Mouse (Mus musculus): ENCODE results near the gene Dpy19l1. TPM values are rescaled to one million over a fixed set of nuclear protein-coding genes. Genes with fewer than 3 reads are reported as not detected.

Gene Dpy19l1
- total RNA-seq, 2 experiments from 2014 or later, result 6.3 to 8.1 TPM

Other genes with a start within 250 kb of the Dpy19l1 start
- not detected for gene Cypt4, start 122.1 kb upstream of the Dpy19l1 start, total RNA-seq (2021)
- gene Dpy19l2, start 193.2 kb upstream of the Dpy19l1 start, total RNA-seq (2021), result under 1 TPM in 1 of 2 experiments, not detected in 1; 0.08 TPM